Mouse (Mus musculus): ENCODE data around the gene E2f1.

E2f1 gene

GRCm38 (mm10) chr2:154569836-154570286 is at the start of gene E2f1:
Gene E2f1 (minus strand): TSS chr2:154569892.
- peak; percentile 98 for DNase-seq (ENCODE audit: inconsistent ontology term)

- DNase-seq (ENCODE audit: inconsistent ontology term): no peak
Measured at GRCm38 (mm10) chr2:154617061-154617460, 47.4 kb upstream of the E2f1 start.

- no peak for DNase-seq (ENCODE audit: inconsistent ontology term)
Measured at GRCm38 (mm10) chr2:154615674-154616073, 46.0 kb upstream of the E2f1 start.

- no peak for DNase-seq (ENCODE audit: inconsistent ontology term)
Measured at GRCm38 (mm10) chr2:154614841-154615576, 45.3 kb upstream of the E2f1 start.

- DNase-seq (ENCODE audit: inconsistent ontology term): peak; percentile 93
Measured at GRCm38 (mm10) chr2:154613118-154614115, 43.7 kb upstream of the E2f1 start, which contains the start of the genes Zfp341 and 4930519P11Rik. Gene Zfp341 (plus strand): TSS chr2:154613297. Gene 4930519P11Rik (minus strand): TSS chr2:154613437.

DNA sequence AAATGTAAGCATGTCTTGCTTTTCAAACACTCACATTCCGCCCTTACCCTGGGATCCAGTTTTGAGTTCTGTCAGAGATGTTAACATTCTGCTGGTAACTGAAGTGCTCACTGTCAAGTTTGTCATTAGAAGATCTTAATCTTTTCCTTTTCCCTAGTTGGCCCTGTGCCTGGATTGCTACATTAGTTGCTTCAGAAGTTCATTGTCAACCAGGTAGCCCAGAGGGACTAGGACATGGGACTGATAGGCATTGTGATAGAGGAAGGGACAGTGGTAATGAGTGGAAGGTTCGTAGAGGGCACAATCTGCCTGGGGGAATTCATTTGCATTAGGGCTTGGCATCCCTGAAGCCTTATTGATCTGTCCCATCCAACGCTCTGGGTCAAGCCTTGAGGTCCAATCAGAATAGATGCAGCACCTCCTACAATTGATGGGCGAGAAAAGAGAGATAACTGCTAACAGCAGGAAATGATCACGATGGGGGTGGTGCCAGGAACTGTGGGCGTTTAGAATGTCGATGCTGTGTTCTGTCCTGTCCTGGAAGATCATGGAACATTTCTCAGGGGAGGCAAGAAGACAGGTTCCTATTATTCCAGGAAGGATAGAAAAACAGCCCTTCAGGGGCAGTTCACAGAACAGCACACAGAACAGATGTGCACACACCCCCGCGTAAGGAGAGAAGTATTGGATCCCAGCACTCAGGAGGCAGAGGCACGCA is 39.5 kb upstream of the E2f1 start:
- no peak for DNase-seq (ENCODE audit: inconsistent ontology term)

- no peak for DNase-seq (ENCODE audit: inconsistent ontology term)
Measured at GRCm38 (mm10) chr2:154606965-154607364, 37.3 kb upstream of the E2f1 start.

GRCm38 (mm10) chr2:154604156-154604555 is 34.5 kb upstream of the E2f1 start:
- no peak for DNase-seq (ENCODE audit: inconsistent ontology term)

DNA sequence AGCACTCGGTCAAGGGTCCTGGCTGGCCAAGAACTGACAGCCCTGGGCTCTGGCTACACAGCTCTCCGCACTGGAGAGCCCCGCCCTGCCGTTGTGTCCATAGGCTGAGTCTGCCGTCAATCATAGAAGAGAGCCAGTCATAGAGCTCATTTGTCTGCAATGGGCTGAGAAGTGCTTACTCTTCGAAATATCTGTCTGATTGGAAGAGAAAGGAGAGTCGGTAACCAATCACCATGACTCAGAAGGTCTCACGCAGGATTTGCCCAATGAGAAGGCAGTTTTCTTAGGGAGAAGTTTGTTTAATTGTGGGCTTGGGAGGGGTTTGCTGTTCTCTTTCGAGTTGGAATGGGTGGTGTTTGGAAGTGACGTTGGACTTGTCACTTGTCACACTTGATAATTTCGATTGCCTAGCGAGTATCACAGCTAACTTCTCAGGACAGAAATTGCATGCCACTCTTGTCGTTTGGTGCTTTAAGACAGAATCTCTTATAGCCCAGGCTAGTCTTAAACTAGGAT is 34.0 kb upstream of the E2f1 start, which contains the start of gene Pxmp4:
Gene Pxmp4 (minus strand): TSS at position 71 of the 516 bp plus-strand sequence.
- DNase-seq (ENCODE audit: inconsistent ontology term): peak; percentile 98

DNA sequence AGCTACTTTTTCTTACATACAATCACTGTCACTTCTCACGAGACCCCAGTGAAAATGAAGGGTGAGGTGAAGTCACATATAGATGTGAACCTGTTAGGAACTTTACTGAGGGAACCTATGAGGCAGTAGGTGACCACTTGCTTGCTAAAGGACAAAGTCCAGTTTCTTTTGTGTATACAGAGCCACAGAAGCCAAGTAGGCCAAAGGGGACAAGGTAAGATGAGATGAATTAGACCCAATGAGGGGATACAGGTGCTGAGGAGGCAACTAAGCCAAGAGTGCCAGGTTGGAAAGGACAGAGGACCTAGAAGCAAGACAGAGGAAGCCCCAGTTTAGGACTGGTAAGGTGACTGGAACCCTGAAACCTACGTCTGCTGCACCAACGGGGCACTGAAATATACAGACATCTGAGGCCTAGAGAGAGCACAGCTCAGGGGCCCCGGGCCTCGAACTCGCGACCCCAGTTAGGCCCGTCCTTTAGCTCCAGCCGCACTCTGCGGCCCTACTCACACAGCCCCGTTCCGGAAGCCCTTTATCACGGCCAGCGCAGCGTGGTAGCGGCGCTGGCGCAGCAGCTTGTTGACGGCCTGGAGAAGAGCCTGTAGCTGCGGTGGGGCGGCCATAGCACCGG is 33.4 kb upstream of the E2f1 start:
- no peak for DNase-seq (ENCODE audit: inconsistent ontology term)

GRCm38 (mm10) chr2:154601324-154601723 is 31.6 kb upstream of the E2f1 start:
- DNase-seq (ENCODE audit: inconsistent ontology term): no peak

- no peak for DNase-seq (ENCODE audit: inconsistent ontology term)
Measured at GRCm38 (mm10) chr2:154600586-154600985, 30.9 kb upstream of the E2f1 start.

DNA sequence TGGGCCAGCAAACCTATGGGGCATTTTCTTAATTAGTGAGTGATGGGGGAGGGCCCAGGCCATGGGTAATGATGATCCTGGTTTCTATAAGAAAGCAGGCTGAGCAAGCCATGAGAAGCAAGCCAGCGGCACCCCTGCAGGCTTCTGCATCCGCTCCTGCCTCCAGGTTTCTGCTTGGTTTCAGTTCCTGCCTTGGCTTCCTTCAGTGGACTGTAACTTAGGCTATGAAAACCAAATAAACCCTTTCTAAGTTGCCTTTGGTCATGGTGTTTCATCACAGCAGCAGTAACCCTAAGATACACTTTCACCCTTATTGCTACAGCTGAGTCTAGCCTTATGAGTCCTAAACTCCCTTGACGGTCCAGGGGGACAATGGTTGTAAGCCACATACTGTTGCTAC is 27.7 kb upstream of the E2f1 start:
- no peak for DNase-seq (ENCODE audit: inconsistent ontology term)

DNA sequence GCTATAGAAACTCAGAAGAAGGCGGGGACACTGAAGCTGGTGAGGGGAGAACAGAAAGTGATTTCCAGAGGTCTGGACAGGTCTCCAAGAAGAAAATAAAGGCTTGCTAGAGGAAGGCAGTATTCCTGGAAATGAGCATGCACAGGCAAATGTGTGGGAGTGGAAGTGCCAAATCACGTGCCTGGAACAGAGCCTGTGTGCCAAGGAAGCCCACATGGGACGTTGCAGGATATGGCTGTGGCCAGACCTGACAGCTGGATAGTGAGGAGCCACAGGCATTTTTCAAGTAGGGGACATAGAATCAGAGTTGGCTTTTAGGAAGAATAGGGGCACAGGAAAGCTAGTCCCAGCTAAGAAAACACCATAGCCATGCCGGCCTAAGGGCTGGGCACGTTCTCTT is 26.1 kb upstream of the E2f1 start:
- no peak for DNase-seq (ENCODE audit: inconsistent ontology term)

DNA sequence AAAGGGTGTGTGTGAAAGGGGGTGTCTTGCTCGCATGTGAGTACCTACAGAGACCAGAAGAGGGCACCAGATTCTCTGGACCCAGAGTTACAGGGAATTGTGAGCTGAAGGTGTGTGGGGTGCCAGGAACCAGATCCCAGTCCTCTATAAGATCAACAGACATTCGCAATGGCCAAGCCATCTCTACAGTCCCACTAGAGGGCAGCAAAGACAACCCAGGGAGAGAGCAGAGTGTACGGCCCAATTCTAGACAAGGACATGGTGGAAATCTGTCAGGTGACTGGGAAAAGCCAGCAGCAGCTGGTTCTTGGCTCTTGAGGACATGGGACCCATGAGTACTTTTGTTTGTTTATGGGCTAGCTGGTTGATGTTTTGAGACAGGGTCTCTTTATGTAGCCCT is 23.3 kb upstream of the E2f1 start:
- no peak for DNase-seq (ENCODE audit: inconsistent ontology term)

GRCm38 (mm10) chr2:154591239-154591638 is 21.5 kb upstream of the E2f1 start:
- DNase-seq (ENCODE audit: inconsistent ontology term): no peak

GRCm38 (mm10) chr2:154589051-154589450 is 19.4 kb upstream of the E2f1 start:
- DNase-seq (ENCODE audit: inconsistent ontology term): no peak

DNA sequence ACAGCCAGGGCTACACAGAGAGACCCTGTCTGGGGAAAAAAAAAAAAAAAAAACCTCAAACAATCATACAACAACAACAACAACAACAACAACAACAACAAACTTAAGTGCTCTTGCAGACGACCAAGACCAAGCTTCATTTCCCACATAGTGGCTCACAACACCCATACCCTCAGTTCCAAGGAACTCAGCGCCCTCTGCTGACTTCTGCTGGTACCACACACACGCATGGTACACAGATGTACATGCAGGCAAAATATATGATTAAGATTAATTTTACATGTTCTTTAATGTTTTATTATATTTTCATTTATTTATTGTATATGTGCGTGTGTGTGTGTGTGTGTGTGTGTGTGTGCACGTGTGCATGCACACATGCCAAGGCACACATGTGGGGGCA is 16.7 kb upstream of the E2f1 start:
- no peak for DNase-seq (ENCODE audit: inconsistent ontology term)

DNA sequence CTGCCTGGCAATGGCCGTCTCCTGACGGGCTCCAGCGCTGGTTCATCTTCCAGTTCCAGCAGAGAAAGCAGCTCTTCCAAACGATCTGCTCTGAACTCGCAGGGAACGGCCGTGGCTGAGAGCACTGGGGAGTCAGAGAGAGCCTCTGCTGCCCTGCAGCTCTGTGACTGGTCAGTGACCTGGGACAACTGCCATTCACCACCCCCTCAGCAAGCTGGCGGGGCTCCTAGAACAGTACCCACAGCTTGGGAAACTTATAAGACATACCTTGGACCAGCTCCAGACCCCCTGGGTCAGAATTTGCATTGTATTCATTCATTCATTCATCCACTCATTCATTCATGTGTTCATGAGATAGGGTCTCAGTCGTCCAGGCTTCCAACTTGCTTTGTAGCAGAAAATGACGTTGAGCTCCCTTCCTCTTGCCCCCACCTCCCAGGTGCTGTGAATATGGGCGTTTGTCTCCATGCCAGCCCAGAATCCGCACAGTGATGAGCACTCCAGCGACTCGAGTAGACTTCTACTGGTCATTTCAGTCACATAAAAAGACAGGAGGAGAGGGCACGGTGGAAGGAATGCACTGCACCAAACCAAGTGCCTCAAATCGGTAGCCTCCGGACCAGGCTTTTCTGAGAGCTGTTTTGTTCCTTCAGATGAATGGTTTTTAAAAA is 15.4 kb upstream of the E2f1 start:
- peak; percentile 88 for DNase-seq (ENCODE audit: inconsistent ontology term)

Measured in Muller cell, postnatal 12 days (primary cell).